Mouse (Mus musculus) urinary bladder, postnatal 25 days (tissue): ENCODE measurements at regions not wholly inside any gene's neighbourhood (a gene's known extent, or its start where the extent isn't known, plus 50 kb on each side); places are given as distances from the start of the nearest gene placed in this dataset.

ENCODE experiments used
- DNase-seq: peaks from one replicate; pipeline ENCODE4 v3.0.0; 2022; ENCODE audit warnings: low spot score

DNA sequence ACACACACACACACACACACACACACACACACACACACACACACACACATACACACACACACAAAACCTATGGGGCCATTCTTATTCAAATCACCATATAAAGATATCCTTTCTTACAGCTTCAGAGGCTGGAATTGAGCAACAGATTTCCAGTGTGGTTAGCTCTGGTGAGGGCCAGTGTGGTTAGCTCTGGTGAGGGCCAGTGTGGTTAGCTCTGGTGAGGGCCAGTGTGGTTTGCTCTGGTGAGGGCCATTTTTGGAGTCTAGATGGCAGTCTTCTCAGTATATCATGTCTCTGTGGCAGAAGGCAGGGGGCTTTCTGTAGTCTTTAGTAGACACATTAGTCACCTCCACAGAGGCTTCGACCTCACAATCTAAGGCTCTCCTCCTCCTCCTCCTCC, 191.5 kb upstream of the 9630041A04Rik start:
- DNase-seq = no peak

DNA sequence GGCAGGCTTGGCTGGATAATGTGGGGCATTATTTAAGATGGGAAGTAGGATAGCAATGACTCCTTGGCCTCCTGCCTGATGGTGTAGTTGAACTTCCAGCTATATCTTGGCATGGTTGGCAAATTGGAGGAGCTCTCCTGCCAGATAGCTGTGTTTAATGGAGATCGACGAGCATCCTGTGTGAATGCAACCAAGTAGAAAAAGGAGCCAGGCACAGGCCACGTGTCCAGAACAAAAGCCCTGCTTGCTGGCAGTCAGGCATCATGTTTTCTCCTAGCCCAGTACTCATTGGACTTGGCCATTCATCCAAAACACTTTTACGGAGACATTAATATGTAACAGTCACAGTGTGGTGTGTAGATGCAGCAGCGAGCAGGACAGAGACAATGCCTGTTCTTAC, 211.8 kb upstream of the 9630041A04Rik start:
- DNase-seq = no peak

DNA sequence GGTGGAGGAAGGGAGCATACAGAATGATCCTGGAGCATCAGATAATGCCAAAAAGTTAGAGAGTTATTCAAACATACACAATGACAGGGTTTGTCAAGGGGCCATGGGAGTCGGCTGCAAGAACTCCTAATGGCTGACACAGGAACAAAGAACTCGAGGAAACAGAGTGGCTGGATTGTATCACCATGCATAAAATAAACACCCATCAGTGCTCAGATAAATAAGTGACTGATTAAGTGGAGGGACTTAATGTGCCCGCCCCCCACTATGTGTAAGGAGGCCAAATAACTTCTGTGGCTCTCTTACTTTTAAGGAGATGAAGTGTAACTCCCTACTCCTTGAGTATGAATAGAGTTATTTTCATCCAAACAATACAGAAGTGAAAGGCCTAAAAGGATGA, 220.1 kb upstream of the 9630041A04Rik start:
- DNase-seq = no peak

DNA sequence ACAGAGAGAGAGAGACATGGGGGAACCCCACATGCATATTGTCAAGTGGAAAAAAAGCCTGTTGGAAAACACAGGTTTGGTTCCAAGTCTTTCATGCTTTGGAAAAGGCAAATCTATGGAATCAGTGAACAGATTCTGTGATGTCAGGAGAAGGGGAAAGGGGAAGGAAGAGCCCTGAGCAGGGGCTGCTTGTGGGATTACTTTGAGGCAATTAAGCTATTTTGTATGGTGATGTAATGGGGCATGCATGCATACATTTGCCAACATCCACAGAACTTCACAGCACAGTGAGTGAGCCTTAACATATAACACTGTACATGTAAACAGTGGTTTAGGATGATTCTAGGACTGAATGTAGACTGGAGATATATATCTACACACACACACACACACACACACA, 221.0 kb upstream of the 9630041A04Rik start:
- no peak for DNase-seq

DNA sequence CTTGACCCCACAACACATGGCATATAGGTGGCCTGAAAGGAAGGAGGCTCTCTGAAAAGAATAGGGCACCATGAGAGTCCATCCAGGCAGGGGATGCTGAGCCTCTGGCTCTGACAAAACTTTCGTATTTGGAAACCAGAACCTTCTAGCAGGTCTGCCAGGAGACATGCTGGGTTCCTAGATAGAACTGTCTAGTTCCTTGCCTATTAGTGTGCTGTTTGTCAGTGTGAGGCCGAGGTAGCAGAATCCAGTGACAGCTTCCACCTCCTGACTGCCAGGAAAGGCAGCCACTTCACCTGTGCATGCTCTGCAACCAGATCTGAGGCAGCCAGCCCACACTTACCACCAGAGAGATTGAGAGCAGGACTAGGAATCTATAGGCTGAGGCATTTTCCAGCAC, 245.4 kb upstream of the 9630041A04Rik start:
- no peak for DNase-seq

DNA sequence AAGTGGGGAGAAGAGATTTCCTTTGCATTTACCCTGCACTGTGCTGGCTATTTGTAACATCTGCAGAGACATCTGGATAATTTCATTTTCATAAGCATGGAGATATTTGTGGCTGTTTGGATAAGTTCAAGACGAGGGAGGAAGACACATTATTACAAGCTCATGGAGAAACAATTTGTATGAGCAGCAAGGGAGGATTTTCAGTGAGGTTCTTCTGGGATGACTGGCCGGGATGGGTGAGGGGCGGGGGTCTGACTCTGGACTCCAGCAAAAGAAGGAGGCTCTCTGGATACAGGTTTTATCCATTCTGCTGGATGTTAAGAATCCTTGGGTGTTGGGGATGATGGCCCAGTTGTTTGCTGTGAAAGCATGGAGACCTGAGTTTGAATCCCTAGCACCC, 246.5 kb upstream of the 9630041A04Rik start:
- no peak for DNase-seq

DNA sequence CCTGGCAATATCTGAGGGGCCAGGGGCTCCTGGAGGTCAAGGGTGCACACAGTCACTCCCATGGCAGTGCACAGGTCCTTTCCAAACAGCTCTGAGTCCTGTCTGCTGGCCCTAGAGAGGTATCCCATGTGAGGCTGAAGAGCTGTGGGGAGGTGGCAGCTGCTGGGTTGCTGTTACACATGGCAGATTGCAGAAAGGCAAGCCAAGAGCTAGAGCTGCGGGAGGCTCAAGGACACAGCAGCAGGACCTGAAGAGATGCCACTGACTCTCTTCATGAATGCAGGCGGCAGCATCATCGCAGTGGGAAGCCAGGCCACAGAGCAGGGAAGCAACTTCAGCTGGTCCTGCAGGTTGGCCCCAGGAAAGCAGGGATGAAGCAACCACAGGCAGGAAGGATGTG, 247.7 kb upstream of the 9630041A04Rik start:
- DNase-seq = no peak

DNA sequence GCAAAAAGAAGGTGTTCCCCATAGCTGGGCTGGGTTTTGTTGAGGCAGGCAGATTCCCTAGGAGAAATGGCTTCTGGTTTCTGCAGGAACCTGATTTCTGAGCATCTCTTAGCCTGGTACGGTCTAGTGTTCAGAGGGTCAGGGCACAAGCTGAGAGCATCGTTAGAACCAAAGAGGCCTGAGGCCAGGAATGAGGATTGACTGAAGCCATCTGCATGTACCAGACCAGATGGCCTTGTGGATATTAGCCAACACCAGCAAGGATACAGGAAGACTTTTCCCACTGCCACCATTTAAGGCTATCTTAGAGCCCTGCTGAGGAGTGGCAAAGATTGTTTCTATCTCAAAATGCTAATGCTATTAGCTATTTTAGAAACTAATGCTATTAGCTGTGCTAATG, 248.2 kb upstream of the 9630041A04Rik start:
- no peak for DNase-seq

DNA sequence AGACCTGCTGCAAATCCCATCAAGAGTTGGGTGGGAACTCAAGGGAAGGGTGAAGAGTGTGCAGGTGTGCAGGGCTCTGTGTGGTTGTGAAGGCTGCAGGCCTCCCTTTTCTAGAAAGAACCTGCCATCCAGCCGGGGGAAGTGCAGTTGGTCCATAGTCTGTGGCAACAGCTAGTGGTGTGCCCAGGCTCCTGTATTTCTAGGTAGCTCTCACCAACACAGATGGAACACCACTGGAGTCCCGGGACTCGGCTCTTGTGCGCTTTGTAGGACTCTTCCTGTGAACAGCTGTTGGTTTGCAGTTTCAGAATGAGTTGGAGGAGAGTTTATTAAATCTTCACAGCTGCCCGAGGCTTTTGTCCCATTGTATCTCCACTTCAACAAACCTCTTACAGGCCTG, 248.7 kb upstream of the 9630041A04Rik start:
- DNase-seq = no peak

DNA sequence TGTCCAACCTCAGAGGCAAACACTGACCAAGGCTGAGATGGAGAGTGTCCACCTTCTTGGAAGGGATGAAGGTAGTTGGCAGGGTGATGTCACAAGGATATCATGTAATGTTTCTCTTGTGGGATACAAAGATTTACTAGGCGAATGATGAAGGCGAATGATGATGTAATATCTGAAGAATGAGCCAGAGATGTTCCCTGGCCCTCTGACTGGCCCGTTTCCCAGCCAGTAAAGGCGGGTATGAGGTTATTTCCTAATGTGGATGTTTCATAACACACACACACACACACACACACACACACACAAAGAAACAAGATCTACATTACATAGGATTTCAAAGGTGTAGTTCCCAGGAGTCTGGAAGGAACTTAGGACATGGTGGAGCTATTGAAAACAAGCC, 249.1 kb upstream of the 9630041A04Rik start:
- no peak for DNase-seq

DNA sequence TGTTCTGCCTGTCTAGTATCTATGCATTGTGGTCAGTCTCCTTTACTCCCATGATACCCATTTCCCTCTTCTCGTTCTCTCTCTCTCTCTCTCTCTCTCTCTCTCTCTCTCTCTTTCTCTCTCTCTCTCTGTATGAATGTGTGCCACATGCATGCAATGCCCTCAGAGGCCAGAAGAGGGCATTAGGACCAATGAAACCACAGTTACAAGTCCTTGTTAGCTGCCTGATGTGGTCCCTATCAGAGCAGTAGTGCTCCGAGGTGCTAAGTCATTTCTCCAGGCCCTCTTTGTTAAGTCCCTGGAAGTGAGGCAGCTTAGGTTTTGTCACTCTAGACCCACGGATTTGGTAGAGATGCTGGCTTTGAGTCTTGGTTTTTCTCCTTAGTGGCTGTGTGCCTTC, 250.2 kb upstream of the 9630041A04Rik start:
- DNase-seq = no peak

DNA sequence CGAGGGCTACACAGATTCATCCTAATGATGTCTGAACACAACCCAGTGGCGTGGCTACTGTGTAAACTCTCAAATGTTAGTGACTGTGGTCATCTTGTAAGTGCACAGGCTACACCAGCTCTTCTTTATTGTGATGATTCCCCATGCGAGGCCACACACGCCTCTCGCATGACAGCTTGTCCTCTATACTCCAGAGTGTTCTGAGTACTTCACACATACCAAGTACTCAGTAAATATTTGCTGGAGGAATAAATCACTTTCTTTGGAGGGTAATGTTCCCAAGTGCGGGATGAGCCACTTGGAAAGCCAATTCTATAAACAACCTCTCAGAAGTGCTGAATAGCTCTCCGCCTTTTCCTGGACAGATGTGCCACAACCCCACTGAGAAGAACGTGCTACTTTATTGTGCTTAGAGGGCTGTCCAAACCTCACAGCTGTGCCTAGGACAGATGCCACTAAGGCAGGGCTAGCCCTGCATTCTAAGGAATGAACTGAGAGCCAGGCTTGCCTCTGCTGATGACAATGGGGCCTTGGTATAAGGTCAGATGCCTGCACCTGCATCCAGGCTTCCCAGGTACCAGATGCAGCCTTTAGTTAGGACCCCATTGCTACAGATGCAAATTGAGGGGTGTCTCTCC, 250.7 kb upstream of the 9630041A04Rik start:
- DNase-seq = no peak

DNA sequence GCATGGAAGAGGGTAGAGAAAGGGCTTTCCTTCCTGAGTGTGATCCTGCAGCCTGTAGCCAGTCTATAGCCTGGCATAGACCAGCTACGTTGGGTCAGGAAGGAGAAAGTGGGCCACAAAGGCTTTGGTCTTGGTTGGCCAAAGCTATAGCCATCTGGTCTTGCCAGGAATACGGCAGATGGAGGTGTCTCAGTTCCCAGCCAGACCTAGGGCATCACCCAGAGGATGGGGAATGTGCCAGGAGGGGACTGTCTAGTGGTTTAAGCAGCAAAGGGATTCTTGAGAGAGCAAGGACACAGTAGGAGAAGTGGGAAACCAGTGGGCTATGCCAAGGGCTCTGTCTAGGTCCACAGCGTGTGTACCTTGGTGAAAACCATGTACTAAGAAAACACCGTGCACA, 251.3 kb upstream of the 9630041A04Rik start:
- no peak for DNase-seq

DNA sequence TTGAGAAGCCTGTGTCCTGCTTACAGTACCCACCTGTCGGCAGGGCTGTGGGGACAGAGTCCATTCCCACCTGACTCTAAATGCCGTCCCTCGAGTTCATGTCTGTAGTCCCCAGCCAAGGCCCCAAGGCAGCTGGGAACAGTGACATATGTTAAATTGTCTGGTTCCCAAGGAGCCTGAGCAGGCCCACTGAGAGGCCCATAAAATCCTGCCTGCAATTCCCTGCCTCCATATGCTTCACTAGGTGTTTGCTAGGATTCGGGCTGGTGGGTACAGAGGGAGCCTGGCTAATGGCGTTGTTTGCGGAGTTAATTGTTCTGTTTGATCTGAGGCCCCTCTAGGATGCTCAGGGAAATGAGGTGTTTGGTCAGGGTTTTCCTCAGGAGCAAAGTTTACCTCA, 258.8 kb upstream of the 9630041A04Rik start:
- DNase-seq = no peak

DNA sequence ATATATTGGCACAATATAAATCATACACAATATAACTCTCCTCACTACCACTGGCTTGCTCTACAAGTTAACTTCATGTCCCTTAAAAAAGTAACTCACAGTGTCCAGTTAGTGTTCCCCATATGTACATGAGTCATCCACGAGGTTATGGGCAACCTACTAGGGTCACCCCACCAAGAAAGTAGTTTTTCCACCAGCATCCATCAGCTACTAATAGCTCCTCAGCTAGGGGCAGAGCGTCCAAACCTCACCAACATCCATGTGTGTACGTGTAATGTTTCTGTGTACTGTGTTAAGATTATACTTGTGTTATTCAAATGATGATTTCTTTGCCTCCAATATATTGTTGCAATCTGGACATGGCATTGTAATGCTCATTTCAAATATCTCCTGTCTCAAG, 264.7 kb upstream of the 9630041A04Rik start:
- DNase-seq = no peak

DNA sequence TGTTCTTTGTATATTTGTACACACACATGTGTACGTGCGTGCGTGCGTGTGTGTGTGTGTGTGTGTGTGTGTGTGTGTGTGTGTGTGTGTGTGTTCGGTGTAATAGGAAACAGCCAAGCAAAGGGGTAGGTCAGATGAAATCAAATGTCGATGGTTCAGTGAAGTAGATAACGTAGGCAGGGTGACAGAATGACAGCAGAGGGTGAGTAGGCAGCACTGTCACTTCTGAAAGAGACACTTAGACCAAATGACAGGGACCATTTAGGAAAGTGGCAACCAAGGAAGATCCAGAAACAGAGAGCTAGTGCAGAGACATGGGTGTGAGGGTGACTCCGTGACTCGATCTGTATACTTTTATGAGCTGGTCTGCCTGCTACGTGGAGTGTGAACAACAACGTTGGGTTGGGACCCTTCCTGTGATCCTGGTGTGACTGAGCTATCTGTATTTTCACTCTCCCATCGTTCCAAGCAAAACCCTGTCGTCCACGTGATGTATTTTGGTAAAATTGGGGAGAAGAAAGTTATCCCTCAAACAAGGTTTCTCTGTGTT, 266.5 kb upstream of the 9630041A04Rik start:
- DNase-seq = no peak

DNA sequence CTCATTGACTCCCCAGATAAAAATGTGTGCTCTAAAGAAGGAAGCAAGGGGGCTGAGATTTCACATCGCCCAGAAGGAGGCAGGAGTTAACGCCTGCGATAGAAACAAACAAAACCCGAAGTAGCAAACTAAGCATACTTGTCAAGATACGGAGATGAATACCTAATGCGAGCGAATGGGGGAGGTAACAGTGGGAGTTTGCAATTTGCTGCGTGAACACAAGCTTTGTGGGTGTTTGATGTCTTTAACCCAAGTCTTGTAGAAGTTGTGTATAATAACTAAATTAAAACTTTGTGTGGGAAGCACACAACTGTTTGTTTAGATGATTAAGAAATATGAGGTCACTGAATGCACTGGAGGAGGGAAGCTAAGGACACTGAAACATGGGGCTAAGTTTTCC, 269.0 kb upstream of the 9630041A04Rik start:
- no peak for DNase-seq

DNA sequence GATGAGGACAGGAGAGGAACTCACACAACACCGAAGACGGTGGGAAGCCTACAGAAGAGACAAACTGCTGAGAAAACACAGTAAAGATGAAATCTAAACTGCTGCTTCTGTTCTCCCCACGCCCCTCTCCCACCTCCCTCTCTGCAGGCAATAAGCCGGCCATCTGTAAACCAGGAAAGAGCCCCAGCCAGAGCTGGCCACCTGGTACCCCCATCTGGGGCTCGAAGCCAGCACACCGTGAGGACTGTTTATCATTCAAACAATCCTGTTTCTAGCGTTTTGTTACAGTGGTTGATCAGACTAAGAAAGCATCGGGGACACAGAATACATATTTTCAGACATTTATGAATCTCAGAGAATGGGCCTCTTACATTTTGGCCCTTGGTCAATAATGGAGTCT, 270.0 kb upstream of the 9630041A04Rik start:
- no peak for DNase-seq

DNA sequence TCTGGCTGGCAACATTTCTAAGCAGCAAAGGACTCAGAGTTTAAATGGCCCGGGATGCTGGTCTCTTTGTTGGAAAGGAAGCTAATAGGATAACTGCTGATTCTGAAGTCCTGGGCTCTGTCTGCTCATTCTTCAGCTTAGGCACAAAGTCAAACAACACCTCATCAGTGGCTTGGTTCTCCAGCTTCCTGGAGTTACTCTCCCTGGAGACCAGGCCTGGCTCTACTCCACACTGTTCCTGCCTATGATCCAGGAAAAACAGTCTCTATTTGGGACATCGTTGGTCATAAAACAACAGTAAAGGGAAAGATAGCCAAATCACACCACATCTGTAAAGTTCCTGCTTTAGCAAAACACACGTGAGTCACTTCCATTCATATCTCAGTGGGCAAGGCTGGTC, 271.3 kb upstream of the 9630041A04Rik start:
- no peak for DNase-seq

DNA sequence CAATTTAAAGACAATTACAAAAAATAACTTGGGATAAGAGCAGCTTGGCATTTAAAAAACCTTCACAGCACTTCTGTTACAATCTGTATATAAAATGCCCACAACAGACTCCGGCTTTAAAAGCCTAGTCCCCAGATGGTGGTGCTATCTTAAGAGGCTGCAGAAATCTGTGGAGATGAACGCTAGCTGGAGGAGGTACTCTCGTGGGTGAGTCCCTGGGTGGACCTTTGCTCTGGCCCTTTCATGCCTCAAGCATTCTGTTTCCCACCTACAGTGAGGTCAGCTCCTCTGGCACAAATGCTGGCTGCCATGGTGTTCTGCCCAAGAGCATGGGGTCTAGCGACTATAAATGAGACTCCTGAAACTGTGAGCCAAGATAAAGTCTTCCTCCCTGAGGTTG, 280.6 kb upstream of the 9630041A04Rik start:
- no peak for DNase-seq

DNA sequence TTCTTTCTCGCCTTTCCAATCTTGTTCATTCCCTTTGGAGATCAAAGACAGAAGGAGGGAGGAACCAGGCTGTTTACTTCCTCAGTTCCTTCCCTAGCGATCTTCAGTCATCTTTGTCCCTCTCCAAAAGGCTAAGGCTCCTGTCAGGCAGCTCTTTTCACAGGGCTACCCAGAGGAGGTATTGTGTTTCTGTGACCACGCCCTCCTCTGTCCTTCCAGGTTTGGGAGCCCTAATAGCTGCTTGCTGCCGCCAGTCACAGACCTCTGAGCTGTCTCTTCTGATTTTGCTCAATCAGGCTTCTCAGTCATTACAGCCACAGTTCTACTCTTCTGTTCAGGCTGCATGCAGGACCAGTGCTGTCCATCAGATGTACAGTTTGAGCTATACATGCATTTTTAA, 290.9 kb upstream of the 9630041A04Rik start:
- no peak for DNase-seq

DNA sequence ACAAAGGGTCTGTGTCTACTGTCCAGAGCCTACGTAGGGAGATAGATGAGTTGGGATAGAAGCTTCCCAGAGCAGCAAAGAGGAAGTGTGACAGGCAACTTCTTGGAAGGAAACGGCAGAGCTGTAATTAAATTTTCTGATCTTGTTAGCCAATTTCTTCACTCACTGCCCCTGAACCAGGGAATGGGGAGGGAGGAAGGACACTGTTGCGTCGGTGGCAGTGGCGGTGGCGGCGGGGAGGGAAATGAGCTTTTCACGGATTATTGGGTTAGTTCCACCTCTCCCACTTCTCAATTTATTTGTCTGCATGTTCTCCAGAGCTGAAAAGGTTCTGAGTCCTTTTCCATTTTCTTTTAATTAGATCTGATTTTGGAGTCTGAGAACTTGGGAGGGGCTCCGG, 298.4 kb upstream of the 9630041A04Rik start:
- no peak for DNase-seq

DNA sequence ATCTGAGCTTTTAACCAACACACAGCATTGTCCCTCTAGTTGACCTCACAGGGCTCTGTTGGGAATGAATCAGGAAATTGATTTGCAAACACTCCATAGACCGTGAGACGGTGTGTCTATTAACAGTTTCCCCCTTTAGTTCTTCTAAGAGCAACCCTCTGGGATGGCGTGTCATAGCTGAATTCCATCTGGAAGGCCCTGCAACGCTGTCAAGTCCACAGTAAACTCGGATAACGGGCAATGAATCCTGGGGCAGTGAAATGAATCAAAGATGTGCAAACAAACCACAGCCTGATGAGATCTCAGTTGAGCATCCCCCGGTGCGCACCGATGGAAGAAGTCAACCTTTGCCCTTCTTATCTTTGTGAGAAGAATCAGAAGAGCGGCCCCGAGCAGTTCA, 302.3 kb upstream of the 9630041A04Rik start:
- no peak for DNase-seq

DNA sequence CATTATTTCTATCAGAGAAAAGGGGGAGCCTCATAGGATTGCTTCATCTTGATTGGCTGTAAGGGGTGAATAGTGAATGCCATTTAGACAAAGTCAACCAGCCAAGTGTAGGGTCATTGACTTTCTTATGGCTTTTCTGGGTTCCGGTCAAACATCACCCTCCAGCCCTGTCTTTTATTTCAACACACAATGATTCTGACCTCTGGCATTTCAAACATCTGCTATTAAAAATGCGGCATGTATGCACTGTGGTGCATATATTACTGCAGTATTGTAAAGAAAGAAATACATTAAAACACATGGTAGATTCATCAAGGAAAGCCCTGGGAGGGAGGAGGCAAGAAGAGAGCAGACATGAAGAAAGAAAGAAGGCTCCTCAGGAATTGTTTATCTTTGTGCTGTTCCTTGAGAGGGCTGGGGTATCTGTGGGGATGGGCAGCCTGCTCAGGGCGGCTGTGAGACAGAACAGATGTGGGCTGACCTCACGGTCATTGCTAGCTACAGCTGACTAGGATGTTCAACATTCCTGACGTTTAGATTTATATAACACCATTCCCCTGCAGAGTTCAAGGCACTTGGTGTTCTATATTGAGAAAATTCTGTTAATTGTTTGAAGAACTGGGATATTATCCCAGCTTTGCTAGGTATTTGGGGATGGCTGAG, 303.5 kb upstream of the Ppp2r3a start:
- no peak for DNase-seq
